Mouse (Mus musculus): ENCODE data around the gene Rapgef5.
A peak's percentile ranks its signal among the peaks of the same experiment; 100 is the strongest.

Rapgef5 gene

GRCm38 (mm10) chr12:117528509-117529145 lies 12.3 kb downstream of the Rapgef5 start:
- no peak for DNase-seq (ENCODE audit: inconsistent age in 2 of 2, low spot score in 1 of 2)

GRCm38 (mm10) chr12:117531106-117531505 lies 14.8 kb downstream of the Rapgef5 start:
- no peak for DNase-seq (ENCODE audit: inconsistent age in 2 of 2, low spot score in 1 of 2)

DNA sequence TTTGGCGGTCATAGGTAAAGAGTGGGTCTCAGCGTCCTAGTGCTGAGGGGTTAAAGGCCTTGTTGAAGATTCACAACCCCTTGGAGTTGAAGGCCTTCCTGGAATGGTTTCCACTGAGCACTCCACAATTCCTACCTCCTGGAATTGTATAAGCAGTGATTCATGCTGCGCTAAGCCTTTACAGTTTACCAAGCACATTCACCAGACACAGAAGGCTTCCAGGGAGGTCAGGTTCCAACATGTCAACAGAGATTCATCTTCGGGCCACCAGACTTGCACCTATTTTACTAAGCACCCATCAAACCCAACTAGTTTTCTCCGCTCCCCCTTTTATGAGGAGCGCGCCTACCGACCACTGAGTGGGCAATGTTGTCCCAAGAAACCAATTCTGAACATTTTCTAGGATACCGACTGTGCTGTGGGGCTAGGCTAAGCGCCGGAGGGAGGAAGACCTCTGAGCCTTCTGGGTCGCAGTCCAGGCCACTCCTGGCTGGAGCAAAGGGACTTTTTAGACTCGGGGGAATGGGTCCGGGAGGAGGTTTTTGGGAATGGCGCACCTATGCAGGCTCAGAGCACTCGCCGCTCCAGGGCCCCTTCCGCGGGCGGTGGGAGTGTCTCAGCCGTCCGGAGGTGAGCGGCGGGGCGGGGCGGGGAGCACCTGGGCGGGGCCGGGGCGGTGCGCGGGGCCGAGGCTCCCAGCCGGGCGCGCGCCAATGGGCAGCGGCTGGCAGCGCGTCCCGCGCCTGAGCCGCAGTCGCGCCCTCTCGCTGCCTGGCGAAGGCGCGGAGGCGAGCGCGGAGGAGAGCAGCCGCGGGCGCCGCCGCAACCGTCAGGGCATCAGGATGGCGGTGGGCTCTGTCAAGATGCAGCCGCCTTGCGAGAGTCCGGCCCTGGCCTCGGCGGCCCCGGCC lies 17.2 kb downstream of the Rapgef5 start:
- peak in 1 of 2 experiments; percentile 13 for DNase-seq (ENCODE audit: inconsistent age in 2 of 2, low spot score in 1 of 2)

- peak; percentile 10 to 73 for DNase-seq (ENCODE audit: inconsistent age in 2 of 2, low spot score in 1 of 2)
These were observed 17.9 kb downstream of the Rapgef5 start for GRCm38 (mm10) chr12:117534087-117534751.

DNA sequence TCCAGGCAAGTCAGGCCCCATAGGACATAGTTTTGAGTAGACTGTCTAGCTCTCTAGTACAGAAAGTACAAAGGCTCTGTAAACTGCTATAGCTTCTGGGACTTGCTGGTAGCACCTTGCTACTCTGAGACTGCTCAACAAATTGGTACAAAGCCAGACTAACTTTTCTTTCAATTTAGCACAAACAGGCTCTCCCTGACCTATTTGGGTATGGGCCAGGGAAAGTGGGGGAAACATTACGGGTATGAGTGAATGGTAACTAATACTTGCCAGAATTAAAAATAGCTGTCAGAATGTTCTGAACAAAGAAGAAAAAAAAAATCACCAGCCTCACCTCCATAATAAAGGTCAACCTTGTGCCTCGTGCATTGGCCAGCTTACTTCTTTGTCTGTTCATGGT lies 24.1 kb downstream of the Rapgef5 start:
- peak; percentile 18 to 76 for DNase-seq (ENCODE audit: inconsistent age in 2 of 2, low spot score in 1 of 2)

- no peak for DNase-seq (ENCODE audit: inconsistent age in 2 of 2, low spot score in 1 of 2)
These were observed 29.0 kb downstream of the Rapgef5 start for GRCm38 (mm10) chr12:117545277-117545676.

DNA sequence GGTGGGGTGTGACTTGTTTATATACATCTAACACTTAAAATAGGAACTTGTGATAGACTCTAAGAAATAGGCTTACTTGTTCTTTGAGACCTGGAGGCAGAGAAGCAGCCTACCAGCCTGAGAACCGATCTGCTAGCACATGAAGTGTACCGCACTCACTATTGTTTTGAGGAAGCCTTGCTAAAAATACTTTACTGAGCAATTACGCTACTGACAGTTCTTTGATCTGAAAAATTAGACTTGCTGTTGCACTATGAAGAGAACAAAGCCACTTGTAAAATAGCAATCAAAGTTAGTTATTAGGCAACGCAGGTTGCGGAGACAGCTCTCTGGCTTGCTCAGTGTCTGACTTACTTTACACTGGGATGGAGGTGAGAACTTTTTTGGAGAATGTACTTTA lies 37.1 kb downstream of the Rapgef5 start:
- DNase-seq (ENCODE audit: inconsistent age in 2 of 2, low spot score in 1 of 2) = no peak

DNA sequence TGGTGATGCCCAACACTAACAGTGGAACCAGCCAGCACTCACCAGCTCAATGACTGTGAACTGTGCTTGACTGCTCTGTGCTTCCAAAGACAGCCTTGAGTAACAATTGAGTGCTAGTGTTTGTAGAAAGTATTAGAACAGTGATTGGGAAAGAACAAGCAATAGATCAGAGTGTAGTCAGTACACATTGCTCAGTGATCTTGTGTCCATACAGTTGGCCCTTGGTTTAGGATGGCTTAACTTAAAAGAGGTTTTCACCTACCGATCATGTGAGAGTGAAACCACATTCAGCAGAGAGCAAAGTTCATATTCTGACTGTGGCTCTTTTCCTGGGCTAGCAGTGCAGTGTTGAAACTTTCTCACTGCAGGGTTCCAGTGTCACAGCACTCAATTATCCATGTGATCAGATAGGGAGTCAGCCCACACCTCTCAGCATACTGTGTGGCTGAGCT lies 38.4 kb downstream of the Rapgef5 start:
- DNase-seq (ENCODE audit: inconsistent age in 2 of 2, low spot score in 1 of 2) = no peak

- peak; percentile 35 to 53 for DNase-seq (ENCODE audit: inconsistent age in 2 of 2, low spot score in 1 of 2)
These were observed 44.2 kb downstream of the Rapgef5 start for GRCm38 (mm10) chr12:117560450-117560849.

DNA sequence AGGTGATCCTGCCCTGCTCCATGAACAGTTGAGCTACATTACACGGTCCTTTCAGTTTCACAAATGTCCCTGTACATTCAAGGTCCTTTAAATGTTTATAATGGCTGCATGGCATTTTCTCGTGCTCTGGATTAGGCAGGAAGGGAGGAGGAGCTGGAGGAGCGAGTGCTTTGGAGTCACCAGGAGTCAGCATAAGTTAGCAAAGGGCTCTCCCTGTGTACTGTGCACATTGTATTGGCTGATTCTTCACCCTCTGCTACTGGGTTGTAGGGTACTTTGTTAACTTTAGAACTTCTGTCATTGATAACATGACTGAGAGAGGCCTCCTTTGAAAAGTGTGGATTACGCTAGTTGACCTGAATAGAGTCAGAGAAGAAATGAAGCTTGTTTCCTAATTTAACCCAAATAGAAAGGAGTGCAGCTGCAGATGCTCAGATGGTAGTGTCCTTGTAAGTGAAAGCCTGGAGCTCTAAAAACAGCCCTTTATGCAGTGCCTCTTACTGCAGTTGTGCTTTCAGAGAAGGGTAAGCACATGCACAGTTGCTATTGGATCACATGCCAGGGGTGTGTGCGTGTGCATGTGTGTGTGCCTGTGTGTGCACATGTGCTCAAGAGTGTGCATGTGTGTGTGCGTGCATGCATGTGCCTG lies 45.3 kb downstream of the Rapgef5 start:
- DNase-seq (ENCODE audit: inconsistent age in 2 of 2, low spot score in 1 of 2) = no peak

DNA sequence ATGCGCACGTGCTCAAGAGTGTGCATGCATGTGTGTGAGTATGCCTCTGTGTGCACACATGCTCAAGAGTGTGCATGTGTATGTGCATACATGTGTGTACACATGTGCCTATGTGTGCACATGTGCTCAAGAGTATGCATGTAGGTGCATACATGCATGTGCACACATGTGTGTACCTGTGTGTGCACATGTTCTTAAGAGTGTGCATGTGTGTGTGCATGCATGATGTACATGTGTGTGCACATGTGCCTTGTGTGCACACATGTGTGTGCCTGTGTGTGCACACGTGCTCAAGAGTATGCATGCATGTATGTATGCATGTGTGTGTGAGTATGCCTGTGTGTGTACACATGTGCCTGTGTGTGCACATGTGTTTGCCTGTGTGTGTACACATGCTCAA lies 45.8 kb downstream of the Rapgef5 start:
- no peak for DNase-seq (ENCODE audit: inconsistent age in 2 of 2, low spot score in 1 of 2)

- no peak for DNase-seq (ENCODE audit: inconsistent age in 2 of 2, low spot score in 1 of 2)
These were observed 47.6 kb downstream of the Rapgef5 start for GRCm38 (mm10) chr12:117563859-117564258.

DNA sequence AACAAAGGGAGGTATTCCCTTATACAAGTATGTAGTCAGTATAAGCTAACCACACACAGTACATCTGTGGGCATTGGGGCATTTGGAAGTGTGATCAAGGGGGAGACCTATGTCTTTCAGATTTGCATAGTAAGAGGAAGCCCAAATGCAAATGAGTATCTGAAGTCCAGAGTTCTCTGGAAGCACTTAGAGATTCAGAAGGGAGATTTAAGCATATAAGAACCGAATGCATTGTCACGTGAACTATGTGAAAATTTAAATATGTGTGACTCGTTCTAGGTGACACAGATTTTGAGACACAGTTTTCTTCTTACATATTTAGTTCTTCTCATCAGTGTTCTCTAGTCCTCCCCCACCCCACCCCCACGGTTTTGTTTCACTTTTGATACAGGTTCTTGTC lies 50.0 kb downstream of the Rapgef5 start:
- no peak for DNase-seq (ENCODE audit: inconsistent age in 2 of 2, low spot score in 1 of 2)

DNA sequence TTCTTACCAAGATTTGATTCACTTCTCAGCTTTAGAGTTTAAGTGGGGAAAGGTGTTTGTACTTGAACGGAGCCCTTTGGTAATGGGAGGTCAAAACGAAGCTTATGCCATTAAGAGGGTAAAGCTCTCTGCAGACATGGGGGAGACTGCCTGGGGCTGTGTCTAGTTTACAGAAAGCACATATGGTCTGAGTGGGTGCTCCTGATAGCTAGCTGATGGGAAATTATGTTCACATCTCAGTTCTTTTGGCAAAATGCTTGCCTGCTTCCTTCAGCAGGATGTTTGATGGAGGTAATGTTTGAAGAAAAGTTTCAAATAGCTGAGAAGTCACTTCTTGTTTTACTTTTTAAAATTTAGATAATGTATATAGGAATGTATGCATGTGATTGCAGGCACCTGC lies 53.4 kb downstream of the Rapgef5 start:
- no peak for DNase-seq (ENCODE audit: inconsistent age in 2 of 2, low spot score in 1 of 2)

DNA sequence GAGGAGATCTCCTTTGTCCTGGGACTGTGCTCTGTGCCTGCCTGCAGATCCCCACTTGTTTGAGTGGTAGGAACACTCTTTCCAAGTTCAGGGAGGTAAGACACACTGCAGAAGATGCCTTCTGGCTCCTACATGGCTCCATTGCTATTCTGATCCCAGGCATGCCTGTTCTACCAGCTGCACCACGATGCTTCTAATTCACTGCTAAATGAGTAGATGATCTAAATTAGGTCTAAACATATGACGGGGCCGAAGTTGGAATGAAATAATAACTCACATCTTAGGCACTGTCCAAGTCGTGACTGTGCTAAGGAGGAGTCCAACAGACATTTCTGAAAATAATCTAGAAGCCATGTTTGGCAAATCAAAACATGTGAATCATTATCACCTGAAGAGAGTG lies 68.0 kb downstream of the Rapgef5 start:
- DNase-seq (ENCODE audit: inconsistent age in 2 of 2, low spot score in 1 of 2) = no peak

DNA sequence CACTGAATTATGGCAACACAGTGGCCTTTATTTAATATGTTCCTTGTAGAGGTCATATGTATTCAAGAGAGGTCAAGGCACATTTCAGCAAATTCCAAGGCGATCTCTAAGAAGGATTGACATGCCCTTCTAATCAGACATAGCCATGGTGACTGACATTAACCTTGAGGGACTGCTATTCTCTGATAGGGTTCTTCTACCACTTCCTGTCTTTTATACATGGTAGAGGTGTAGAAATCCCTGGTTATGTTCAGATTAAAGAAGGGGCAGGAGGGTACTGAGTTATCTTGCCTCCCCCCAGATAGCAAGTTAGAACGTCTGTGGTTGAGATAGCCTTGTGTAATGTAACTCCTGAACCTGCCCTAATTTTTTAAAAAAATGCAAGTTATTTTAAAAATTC lies 69.1 kb downstream of the Rapgef5 start:
- DNase-seq (ENCODE audit: inconsistent age in 2 of 2, low spot score in 1 of 2) = no peak

DNA sequence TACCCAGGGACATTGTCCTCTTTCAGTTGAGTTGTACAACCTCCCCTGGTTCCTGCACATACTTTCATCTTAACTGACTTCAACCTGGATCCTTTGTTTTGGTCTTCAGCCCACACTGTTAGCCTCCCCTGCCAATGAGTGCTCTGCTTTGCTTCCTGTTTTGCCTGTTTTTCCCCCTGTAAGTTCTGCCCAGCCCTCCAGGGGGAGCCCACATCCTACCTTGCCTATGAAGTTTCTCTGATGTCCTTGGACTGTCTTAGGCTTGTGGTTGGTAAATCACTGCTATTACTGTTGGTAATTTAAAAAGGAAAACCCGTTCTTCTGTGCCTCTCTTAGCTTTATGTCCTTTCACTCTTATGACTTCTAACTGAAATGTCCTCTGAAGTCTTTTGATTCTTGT lies 69.8 kb downstream of the Rapgef5 start:
- DNase-seq (ENCODE audit: inconsistent age in 2 of 2, low spot score in 1 of 2) = peak; percentile 80 to 94

DNA sequence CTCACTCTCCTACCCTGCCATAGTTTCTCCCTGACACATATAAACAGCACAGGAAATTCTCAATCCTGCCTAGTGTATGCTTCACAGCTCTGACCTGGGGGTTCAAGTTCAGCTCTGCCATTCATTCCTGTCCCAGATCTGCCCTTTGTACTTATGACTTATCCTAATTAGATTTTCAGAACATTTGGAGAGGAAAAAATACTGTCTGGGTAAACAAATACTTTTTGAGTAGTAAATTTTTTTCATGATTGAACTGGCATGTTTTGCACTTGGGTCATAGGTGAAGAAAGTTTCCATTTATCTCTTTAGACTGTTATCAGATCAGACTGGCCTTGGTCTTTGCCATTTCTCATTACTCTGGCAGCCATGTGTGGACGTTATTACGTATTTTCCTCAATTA lies 72.9 kb downstream of the Rapgef5 start:
- DNase-seq (ENCODE audit: inconsistent age in 2 of 2, low spot score in 1 of 2) = peak in 1 of 2 experiments; percentile 64

- peak in 1 of 2 experiments; percentile 35 for DNase-seq (ENCODE audit: inconsistent age in 2 of 2, low spot score in 1 of 2)
These were observed 75.7 kb downstream of the Rapgef5 start for GRCm38 (mm10) chr12:117592019-117592418.

- no peak for DNase-seq (ENCODE audit: inconsistent age in 2 of 2, low spot score in 1 of 2)
These were observed 76.3 kb downstream of the Rapgef5 start for GRCm38 (mm10) chr12:117592583-117592982.

GRCm38 (mm10) chr12:117595179-117595578 lies 78.9 kb downstream of the Rapgef5 start:
- no peak for DNase-seq (ENCODE audit: inconsistent age in 2 of 2, low spot score in 1 of 2)

Data from adrenal gland, adult (tissue).